Mouse (Mus musculus): ENCODE results near the gene Rbm26.

DNA sequence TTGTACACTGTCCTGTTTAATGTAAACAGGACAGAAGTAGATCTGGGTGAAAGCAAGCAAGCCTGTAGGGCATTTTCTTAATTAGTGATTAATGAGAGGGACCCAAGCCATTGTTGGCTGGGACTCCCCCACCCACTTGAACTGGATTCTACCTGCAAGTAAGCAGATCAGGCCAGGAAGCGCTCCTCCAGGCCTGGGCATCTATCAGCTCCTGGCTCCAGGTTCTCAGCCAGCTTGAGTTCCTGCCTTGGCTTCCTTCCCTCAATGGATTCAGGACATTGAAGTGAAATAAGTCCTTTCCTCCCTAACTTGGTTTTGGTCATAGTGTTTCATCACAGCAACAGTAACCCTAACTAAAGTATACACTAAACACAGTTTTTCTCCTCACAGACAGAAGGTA, 9.9 kb downstream of the Rbm26 start:
- TF ChIP-seq CTCF (IDR thresholded peaks at IDR 0.05; ENCODE audit: low read depth) (no peak), EP300 (IDR thresholded peaks at IDR 0.05; ENCODE audit: low read depth) (no peak)

All from heart, postnatal 0 days (tissue).